In the genomic region with DNA sequence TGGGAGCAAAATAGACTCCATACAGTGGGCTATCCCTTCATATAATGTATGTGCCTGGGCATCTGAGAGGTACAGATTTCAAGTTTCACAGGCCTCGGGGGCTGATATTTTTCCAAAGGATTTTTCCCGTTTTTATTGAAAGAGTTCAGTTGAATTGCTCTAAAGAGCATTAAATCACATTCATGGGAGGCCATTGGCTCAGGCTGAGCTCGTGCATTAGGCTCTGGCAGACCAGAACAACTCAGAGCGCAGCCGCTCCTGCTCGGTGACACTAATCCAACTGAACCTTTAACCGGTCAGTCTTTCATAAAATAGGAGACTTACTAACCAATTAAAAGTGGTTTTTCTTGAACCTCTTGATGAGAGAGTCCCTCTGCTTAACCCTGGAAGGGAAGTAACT, we compare ENCODE assay signal across 11 mouse cellular contexts.
"Had no signal": no experiment of that assay in that cellular context is flagged by ENCODE, and none has a peak within 500 bp of the region (broad histone marks: within the 10 kb centered on the region; RNA-seq: fewer than 3 reads in every experiment).

No protein-coding gene starts in this region.

- H3K36me3 ChIP-seq: liver, embryonic 15.5 days had no signal

- H3K27ac ChIP-seq: liver, embryonic 15.5 days; stomach, postnatal 0 days had no signal

- H3K4me1 ChIP-seq: liver, embryonic 15.5 days had no signal

- H3K27me3 ChIP-seq: liver, embryonic 15.5 days had no signal

- H3K9me3 ChIP-seq: liver, embryonic 15.5 days had no signal

- H3K4me2 ChIP-seq: liver, embryonic 15.5 days had no signal

- DNase-seq: kidney, adult 8-10 months; kidney, postnatal 25 days; layer of hippocampus, adult 9-11 months; lung, adult 2 months; lung, postnatal 36 days; thymus, postnatal 4 days had no signal

- H3K4me3 ChIP-seq: liver, embryonic 15.5 days had no signal

- ATAC-seq: inflammation-experienced regulatory T-cells, adult 6 months; intestine, postnatal 0 days; lung, postnatal 0 days had no signal

- H3K9ac ChIP-seq: liver, embryonic 15.5 days had no signal
